15 mouse cellular contexts compared by ENCODE assay signal in genomic region chr19:47668399-47668798, GRCm38 (mm10). TPM values are rescaled to one million over a fixed set of nuclear protein-coding genes. Genes with fewer than 3 reads are reported as not detected.
DNase-seq lines count a peak whose midpoint lies in the region; ATAC-seq and TF ChIP-seq lines count a peak whose summit lies in the region.
"Had no signal": no experiment of that assay in that cellular context is flagged by ENCODE, and none has a peak within 500 bp of the region (broad histone marks: within the 10 kb centered on the region; RNA-seq: fewer than 3 reads in every experiment).

No protein-coding gene starts in this region.

- H3K27ac ChIP-seq in lung, embryonic 14.5 days (ENCODE audit: low read depth), result no peak overlapping the region
- no peak overlapping the region for H3K27ac ChIP-seq in embryonic facial prominence, embryonic 12.5 days
- H3K27ac ChIP-seq: heart, embryonic 15.5 days; left cerebral cortex, adult 2 months; macrophage; neural tube, embryonic 12.5 days had no signal

- no peaks in the 10 kb centered on the region for H3K27me3 ChIP-seq in lung, embryonic 14.5 days (ENCODE audit: insufficient read depth, low read length)
- no peaks in the 10 kb centered on the region for H3K27me3 ChIP-seq in embryonic facial prominence, embryonic 12.5 days
- H3K27me3 ChIP-seq: heart, embryonic 15.5 days; neural tube, embryonic 12.5 days had no signal

- no peak overlapping the region for H3K4me2 ChIP-seq in lung, embryonic 14.5 days
- no peak overlapping the region for H3K4me2 ChIP-seq in embryonic facial prominence, embryonic 12.5 days (replicated peaks)
- H3K4me2 ChIP-seq: heart, embryonic 15.5 days; neural tube, embryonic 12.5 days had no signal

- no peak overlapping the region for H3K9ac ChIP-seq in lung, embryonic 14.5 days
- 0 out of 2 replicates have a peak overlapping the region, but pooled peaks have one; percentile 1 for H3K9ac ChIP-seq in embryonic facial prominence, embryonic 12.5 days
- H3K9ac ChIP-seq: heart, embryonic 15.5 days; neural tube, embryonic 12.5 days had no signal

- no peaks in the 10 kb centered on the region for H3K9me3 ChIP-seq in lung, embryonic 14.5 days (ENCODE audit: low read depth, low read length)
- no peaks in the 10 kb centered on the region for H3K9me3 ChIP-seq in embryonic facial prominence, embryonic 12.5 days
- H3K9me3 ChIP-seq: heart, embryonic 15.5 days; neural tube, embryonic 12.5 days had no signal

- peak; percentile 16; the same call in 1 of the 2 replicates for ATAC-seq in lung, embryonic 14.5 days (ENCODE audit: insufficient read depth)
- no peak for ATAC-seq in embryonic facial prominence, embryonic 12.5 days (ENCODE audit: insufficient number of reproducible peaks, insufficient read depth, low FRiP score, low TSS enrichment)
- ATAC-seq in frontal cortex, adult (ENCODE audit: low TSS enrichment), result no peak
- ATAC-seq: hindbrain, embryonic 16.5 days had no signal

- H3K4me3 ChIP-seq in lung, embryonic 14.5 days (ENCODE audit: low read depth, low read length), result no peak overlapping the region
- H3K4me3 ChIP-seq in embryonic facial prominence, embryonic 12.5 days, result no peak overlapping the region
- H3K4me3 ChIP-seq: heart, embryonic 15.5 days; left cerebral cortex, adult 2 months; neural tube, embryonic 12.5 days had no signal

- 48% methylated on average over 9 of the region's 9 CpGs for WGBS in lung, embryonic 14.5 days
- WGBS in embryonic facial prominence, embryonic 12.5 days, result 78% methylated on average over 9 of the region's 9 CpGs

- no peaks in the 10 kb centered on the region for H3K36me3 ChIP-seq in lung, embryonic 14.5 days (ENCODE audit: insufficient read depth)
- no peaks in the 10 kb centered on the region for H3K36me3 ChIP-seq in embryonic facial prominence, embryonic 12.5 days
- H3K36me3 ChIP-seq: heart, embryonic 15.5 days; neural tube, embryonic 12.5 days had no signal

- 0 out of 2 replicates have a peak, but pooled peaks cover 5% of the 10 kb centered on the region for H3K4me1 ChIP-seq in lung, embryonic 14.5 days (ENCODE audit: insufficient read depth)
- peaks cover 10% of the 10 kb centered on the region; the same call in 1 of the 2 replicates for H3K4me1 ChIP-seq in embryonic facial prominence, embryonic 12.5 days
- H3K4me1 ChIP-seq: neural tube, embryonic 12.5 days had no signal

- no peak for TF ChIP-seq CTCF in lung, embryonic 14.5 days (IDR thresholded peaks at IDR 0.05; ENCODE audit: low read depth)

- DNase-seq in lung, embryonic 14.5 days, result peak; percentile 36
- DNase-seq in lung, postnatal 14 days, result no peak
- DNase-seq in MN1 (ENCODE audit: low spot score), result peak; percentile 56
- DNase-seq in cerebellum, adult 18-20 months, result peak; percentile 60 to 71
- no peak for DNase-seq in urinary bladder, postnatal 36 days (ENCODE audit: low spot score in 2 of 2)
- DNase-seq in right cerebral cortex, postnatal 36 days (ENCODE audit: low spot score in 2 of 2), result no peak
- DNase-seq: kidney, adult 2 months; midbrain, embryonic 14.5 days had no signal

RNA-seq across cellular contexts. Expression of gene Col17a1, which starts 23.5 kb away (rescaled TPM):
- polyA plus RNA-seq in lung, embryonic 14.5 days (2014; fragmentation: Nextera tagmentation; extraction: Ambion mirVana), result 1.8 TPM in 2 replicates
- polyA plus RNA-seq in embryonic facial prominence, embryonic 12.5 days (2016; fragmentation: Nextera tagmentation; extraction: Ambion mirVana), result 7.3 and 8.5 TPM in 2 replicates
- polyA plus RNA-seq: macrophage had no signal

Comparison
In these comparisons a context has a peak if more than half of its experiments do, and no peak if none do; other contexts are left out.
1. DNase-seq: peak in lung, embryonic 14.5 days (single experiment), MN1 (single experiment) and cerebellum, adult 18-20 months (2 of 2); none in lung, postnatal 14 days (single experiment), urinary bladder, postnatal 36 days (0 of 2) and right cerebral cortex, postnatal 36 days (0 of 2).